Mouse (Mus musculus) cortical plate, adult 2 months (tissue): ENCODE data around the gene Cachd1.

Experiments used
- CTCF ChIP-seq: fragments of 200-500 bp; IDR thresholded peaks from 2 replicates; pipeline ENCODE4 v1.5.1; 2011; ENCODE audit warnings: mild to moderate bottlenecking, control low read depth, low read length; ENCODE audit not compliant: insufficient read depth; ENCODE audit errors: extremely low read depth
- POLR2A ChIP-seq: fragments of 200-500 bp; IDR thresholded peaks from 2 replicates; pipeline ENCODE4 v1.6.1; 2011; ENCODE audit warnings: mild to moderate bottlenecking, low read length, control low read depth; ENCODE audit not compliant: insufficient read depth; ENCODE audit errors: extremely low read depth

DNA sequence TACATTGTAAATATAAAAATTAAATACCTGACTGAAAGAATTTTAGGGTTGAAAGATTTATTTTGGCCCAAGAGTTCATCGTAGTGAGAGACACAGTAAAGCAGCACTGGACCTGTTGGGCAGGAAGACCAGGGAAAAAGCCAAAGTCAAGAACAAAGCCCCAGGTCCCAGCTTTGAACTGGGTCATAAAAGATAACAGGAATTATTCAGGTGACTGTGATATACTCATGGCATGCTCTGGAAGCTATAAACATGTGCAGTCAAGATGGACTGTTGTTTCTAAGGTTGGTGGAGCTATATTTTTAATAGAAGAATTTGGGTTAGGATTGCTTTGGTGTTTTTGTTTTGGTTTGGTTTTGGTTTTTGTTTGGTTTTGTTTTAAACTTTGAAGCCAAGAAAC, 148.7 kb downstream of the Cachd1 start:
- TF ChIP-seq CTCF, result no peak
- no peak for TF ChIP-seq POLR2A
